Mouse (Mus musculus) frontal cortex, adult (tissue): Measurements from ENCODE around the gene Nmi.

Experiments
- ATAC-seq: cut with Nextera tagmentation; 2 replicates; pipeline ENCODE4 v1.9.2; 2017; ENCODE audit warnings: mild to moderate bottlenecking, moderate library complexity, mixed read lengths; ENCODE audit not compliant: low TSS enrichment

The Nmi gene

DNA sequence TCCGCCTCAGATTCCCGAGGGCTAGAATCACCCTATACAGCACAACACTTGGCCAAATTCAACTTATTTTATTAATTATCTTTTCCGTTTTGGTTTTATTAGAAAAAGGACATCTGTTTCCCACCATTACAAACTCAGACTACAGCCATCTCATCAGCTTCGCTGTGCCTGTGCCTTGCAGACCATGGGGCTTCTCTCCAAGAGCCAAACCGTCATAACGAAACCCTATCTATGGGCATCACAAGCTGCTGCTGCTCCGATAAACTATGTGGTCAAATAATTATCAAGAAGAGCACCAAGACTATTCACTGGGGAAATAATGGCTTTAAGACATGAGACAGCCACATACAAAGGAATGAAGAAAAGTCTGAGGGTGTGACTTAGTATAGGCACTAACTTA lies 31.5 kb downstream of the Nmi start:
- ATAC-seq: no peak

- ATAC-seq: no peak
Observed at GRCm38 (mm10) chr2:51938750-51939149, 34.5 kb downstream of the Nmi start.

DNA sequence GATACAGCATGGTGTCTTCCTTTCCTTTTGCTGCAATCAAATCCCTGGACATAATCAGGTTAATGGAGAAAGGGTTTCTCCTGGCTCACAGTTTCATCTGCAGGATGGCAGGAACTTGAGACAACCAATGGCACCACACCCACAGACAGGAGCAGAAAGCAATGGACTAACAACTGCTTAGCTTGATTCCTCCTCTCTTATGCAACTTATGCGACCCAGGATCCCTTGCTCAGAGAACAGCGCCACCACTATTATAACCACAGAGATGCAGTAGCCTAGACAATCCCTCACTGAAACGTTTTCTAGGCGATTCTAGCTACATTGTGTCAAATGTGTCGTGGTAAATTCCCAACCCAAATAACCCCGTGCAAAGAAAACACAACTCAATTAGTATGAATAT lies 36.3 kb downstream of the Nmi start:
- ATAC-seq: no peak

GRCm38 (mm10) chr2:51936585-51936984 lies 36.7 kb downstream of the Nmi start:
- no peak for ATAC-seq

- ATAC-seq: no peak
Observed at GRCm38 (mm10) chr2:51935921-51936320, 37.4 kb downstream of the Nmi start.

- peak; percentile 75 for ATAC-seq
Observed at GRCm38 (mm10) chr2:51934574-51935334, 38.5 kb downstream of the Nmi start, which contains the start of gene Rbm43. Gene Rbm43, minus strand, starts transcription at chr2:51935163.

DNA sequence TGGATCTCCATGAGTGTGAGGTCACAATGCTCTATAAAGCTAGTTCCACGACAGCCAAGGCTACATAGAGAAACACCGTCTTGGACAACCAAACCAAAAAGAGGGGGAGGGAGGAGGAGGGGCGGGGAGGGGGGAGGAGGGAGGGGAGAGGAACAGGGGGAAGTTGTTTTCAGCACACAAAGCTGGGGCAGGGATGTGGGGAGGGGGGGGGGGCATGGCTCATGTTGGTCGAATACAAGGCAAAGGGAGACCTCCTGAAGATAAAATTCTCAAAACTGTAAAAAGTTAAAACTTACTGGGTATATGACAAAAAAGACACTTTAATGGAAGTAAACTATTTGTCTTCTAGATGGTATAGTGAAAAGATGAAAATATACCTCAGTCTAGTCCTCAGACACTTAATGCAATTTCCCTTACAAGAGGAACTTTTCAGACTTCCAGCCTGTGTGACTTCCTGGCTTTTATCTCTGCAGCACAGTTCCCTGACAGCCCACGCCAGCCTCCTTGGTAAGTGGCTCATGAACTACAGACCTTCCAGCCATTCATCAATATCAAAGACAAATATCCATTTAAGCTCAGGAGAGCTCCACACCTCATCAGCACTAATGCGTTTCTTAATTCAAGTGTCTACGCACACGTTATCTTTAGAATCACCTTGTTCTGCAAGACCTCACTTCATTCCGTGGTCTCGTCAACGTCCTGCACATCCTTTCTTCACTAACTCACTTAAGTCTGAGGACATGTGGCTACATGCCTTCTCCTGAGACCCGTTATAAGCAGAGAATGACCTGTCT lies 39.8 kb downstream of the Nmi start:
- ATAC-seq: no peak

DNA sequence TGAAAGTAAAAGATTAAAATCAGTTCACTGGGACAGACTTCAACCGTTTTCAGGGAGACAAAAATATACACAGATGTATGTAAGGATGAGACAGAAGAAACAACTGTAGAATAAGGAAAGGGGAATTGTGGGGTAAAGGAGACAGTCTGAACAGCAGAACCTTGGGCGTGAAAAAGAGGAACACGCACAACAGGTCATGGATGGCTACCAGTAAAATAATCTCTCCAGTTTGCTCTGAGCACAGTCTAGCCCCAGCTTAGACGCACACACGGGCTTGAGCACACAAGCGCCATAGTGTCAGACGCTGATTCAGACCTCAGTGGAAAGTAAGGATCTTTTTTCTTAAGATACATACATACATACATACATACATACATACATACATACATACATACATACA lies 42.1 kb downstream of the Nmi start:
- ATAC-seq: no peak

GRCm38 (mm10) chr2:51914944-51915680 lies 58.2 kb downstream of the Nmi start:
- ATAC-seq: peak; percentile 95

- no peak for ATAC-seq
Observed at GRCm38 (mm10) chr2:51914532-51914931, 58.8 kb downstream of the Nmi start.

DNA sequence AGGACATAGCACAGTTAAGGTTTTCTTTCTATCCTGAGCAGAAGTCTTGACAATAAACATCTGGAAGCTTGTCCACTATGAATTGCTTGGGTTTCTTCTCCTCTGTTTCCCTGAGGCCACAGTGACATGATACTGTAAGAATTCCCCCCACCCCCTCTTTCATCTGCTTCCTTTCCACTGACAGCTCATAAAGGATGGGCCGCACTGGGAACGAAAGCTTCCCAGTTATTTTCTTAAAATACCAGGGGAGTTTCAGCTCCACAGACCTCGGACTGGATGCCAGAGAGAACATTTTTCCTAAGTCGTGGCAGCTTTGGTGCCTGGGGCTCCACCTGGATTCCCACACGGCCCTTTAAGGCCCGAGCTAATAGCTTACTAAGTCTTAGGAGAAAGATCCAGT lies 60.6 kb downstream of the Nmi start:
- no peak for ATAC-seq

- ATAC-seq: no peak
Observed at GRCm38 (mm10) chr2:51911864-51912263, 61.4 kb downstream of the Nmi start.

- ATAC-seq: no peak
Observed at GRCm38 (mm10) chr2:51907538-51908110, 65.7 kb downstream of the Nmi start.

GRCm38 (mm10) chr2:51905637-51906036 lies 67.7 kb downstream of the Nmi start:
- peak; percentile 41; the same call in 1 of the 2 replicates for ATAC-seq
